Mouse (Mus musculus): Measurements from ENCODE around the gene Cd109. TPM values are rescaled to one million over a fixed set of nuclear protein-coding genes. Genes with fewer than 3 reads are reported as not detected.

The Cd109 gene
- polyA plus RNA-seq, 1 experiment, result 0.11 TPM

DNA sequence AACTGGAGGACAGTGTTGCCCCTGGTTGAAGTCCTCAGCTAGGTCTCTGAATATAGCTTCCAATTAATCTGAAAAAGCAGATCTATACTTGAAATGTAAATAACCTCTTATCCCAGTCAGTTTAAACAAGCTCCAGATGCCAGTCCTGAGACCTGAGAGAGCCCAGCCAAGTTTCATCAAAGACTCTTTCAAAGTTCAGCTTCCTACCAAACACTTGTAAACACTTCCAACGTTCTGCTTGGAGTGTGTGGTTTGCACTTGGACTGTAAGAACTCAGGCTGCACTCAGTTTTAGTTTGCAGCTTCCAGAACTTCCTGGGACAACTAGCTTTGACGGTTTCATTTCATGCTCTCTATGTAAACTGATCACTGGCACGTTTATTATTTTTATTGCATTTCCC, 120.2 kb downstream of the Cd109 start:
- TF ChIP-seq GATA1 (IDR thresholded peaks at IDR 0.05; ENCODE audit: low read length), result no peak

DNA sequence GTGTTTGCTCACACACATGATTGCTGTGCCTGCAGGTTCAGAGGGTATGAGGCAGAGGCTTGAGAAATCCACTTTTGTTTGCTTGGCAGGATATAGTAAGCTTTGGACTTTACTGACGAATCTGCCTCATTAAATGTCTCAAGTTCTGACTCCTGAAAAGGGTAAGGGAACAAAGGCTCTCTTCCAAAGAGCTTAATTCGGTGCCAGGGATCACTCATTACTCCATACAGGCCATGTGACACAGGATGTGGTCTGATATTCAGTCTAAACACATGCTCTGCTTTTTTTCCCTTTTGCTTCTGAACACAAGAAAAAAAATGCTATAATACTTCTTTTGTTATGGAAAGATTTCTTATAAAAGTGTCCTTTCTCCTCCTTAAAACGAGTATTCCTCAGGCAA, 126.7 kb downstream of the Cd109 start:
- no peak for TF ChIP-seq GATA1 (IDR thresholded peaks at IDR 0.05; ENCODE audit: low read length)

DNA sequence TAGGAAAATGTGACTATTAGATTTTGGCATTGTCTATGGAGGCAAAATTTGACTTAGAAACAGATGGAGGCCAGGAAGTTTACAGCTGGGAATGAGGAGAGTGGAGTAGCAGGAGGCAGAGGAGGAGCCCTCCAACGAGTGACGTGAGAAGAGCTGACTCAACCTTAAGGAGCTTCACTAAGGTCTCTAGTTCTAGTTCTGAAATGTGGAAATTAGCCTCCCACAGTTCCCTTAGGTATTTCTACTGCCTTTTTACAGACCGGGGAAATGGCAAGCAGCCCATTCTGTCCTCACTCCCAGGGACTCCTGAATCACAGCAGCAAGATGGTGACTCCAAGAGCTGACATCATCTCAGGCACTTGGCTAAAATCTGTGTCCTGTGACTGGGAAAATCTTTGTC, 134.9 kb downstream of the Cd109 start:
- no peak for TF ChIP-seq GATA1 (IDR thresholded peaks at IDR 0.05; ENCODE audit: low read length)

Other genes starting within 250 kb of the Cd109 start
- gene Dppa5a, start 247.4 kb upstream of the Cd109 start, polyA plus RNA-seq (2012), result not detected in 2 replicates
- not detected in 2 replicates for gene Ooep, start 236.8 kb upstream of the Cd109 start, polyA plus RNA-seq (2012)
- not detected in 2 replicates for gene Ddx43, start 219.8 kb upstream of the Cd109 start, polyA plus RNA-seq (2012)
- not detected in 2 replicates for gene Cgas, start 172.3 kb upstream of the Cd109 start, polyA plus RNA-seq (2012)
- 16.2 and 20.7 TPM in 2 replicates for gene Mto1, start 167.3 kb upstream of the Cd109 start, polyA plus RNA-seq (2012)
- 0.09 and 0.19 TPM in 2 replicates for gene Gm17324, start 166.8 kb upstream of the Cd109 start, polyA plus RNA-seq (2012)
- 294 and 530 TPM in 2 replicates for gene Eef1a1, start 126.4 kb upstream of the Cd109 start, polyA plus RNA-seq (2012)
- 1.8 and 2.0 TPM in 2 replicates for gene Slc17a5, start 27.5 kb upstream of the Cd109 start, polyA plus RNA-seq (2012)